Mouse (Mus musculus) limb, embryonic 11.5 days (tissue): ENCODE results near the gene Lrrc66. TPM values are rescaled to one million over a fixed set of nuclear protein-coding genes. Genes with fewer than 3 reads are reported as not detected.

ENCODE experiments used
- ATAC-seq: fragments of 200-750 bp; cut with Nextera tagmentation; 2 replicates; pipeline ENCODE4 v1.8.0; 2017; ENCODE audit warnings: low read depth; ENCODE audit not compliant: insufficient number of reproducible peaks, low FRiP score, low TSS enrichment
- DNase-seq: peaks from one replicate; pipeline ENCODE4 v3.0.0-alpha.2; 2015; ENCODE audit warnings: low spot score
- H3K27ac ChIP-seq: fragments of 300-500 bp; sonication (generic); replicated peaks from 2 replicates; pipeline ENCODE4 v1.5.1; 2014; ENCODE audit warnings: low read depth, mild to moderate bottlenecking, low read length
- H3K27me3 ChIP-seq: fragments of 300-500 bp; sonication (generic); 2 replicates; pipeline ENCODE4 v1.6.1; 2014; ENCODE audit warnings: mild to moderate bottlenecking, low read length, mixed read lengths; ENCODE audit not compliant: control insufficient read depth, insufficient read depth
- H3K36me3 ChIP-seq: fragments of 300-500 bp; sonication (generic); 2 replicates; pipeline ENCODE4 v1.6.1; 2014; ENCODE audit warnings: mild to moderate bottlenecking, low read length, moderate library complexity, mixed read lengths; ENCODE audit not compliant: control insufficient read depth, insufficient read depth
- H3K4me1 ChIP-seq: fragments of 300-500 bp; sonication (generic); 2 replicates; pipeline ENCODE4 v1.6.1; 2014; ENCODE audit warnings: low read length, mixed read lengths; ENCODE audit not compliant: control insufficient read depth, insufficient read depth
- H3K4me2 ChIP-seq: fragments of 300-500 bp; sonication (generic); 2 replicates; pipeline ENCODE4 v1.6.1; 2014; ENCODE audit warnings: low read depth, mild to moderate bottlenecking, moderate library complexity; ENCODE audit not compliant: severe bottlenecking
- H3K4me3 ChIP-seq: fragments of 300-500 bp; sonication (generic); 2 replicates; pipeline ENCODE4 v1.5.1; 2014; ENCODE audit warnings: low read depth, low read length
- H3K9ac ChIP-seq: fragments of 300-500 bp; sonication (generic); 2 replicates; pipeline ENCODE4 v1.6.1; 2014; ENCODE audit warnings: mild to moderate bottlenecking, low read length
- H3K9me3 ChIP-seq: fragments of 300-500 bp; sonication (generic); 2 replicates; pipeline ENCODE4 v1.6.1; 2016; ENCODE audit warnings: low read length; ENCODE audit not compliant: control insufficient read depth
- WGBS: fragments of 180-500 bp; shearing (Covaris S2); extraction: QIAGEN DNeasy Blood & Tissue Kit; methylation state at CpG from one replicate; pipeline ENCODE4 v1.1.7; 2014; 5-methylcytosine and 5-hydroxymethylcytosine counted together
- polyA plus RNA-seq: library from polyadenylated mRNA; unstranded; fragments of >200 nt; fragmentation: Nextera tagmentation; extraction: Ambion mirVana; gene quantifications from 2 replicates; pipeline ENCODE4 v1.2.1, GENCODE M21; 2014

Lrrc66 gene
- polyA plus RNA-seq, 1 experiment from 2014 or later: not detected

DNA sequence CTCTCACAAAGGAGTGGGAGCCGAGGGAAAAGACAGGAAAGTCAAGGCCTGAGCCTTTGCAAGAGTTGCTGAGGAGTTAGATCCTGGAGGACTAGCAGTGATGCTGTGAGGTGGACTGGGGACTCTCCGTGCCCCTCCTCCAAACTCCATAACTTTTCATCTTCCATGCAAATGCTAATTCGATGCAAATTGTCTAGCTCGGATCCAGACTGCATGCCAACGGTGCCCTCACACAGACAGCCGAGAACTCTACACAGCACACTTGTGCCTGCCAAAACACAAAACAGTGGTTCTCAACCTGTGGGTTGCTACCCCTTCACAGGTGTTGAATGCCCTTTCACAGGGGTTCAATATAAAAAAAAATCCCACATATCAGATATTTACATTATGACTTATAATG lies 27.8 kb downstream of the Lrrc66 start:
- H3K9ac ChIP-seq: no peak overlapping the region
- no peaks in the 10 kb centered on the region for H3K36me3 ChIP-seq
- H3K4me3 ChIP-seq: no peak overlapping the region
- no peaks in the 10 kb centered on the region for H3K9me3 ChIP-seq
- 90% methylated on average over 6 of the region's 6 CpGs for WGBS
- ATAC-seq (no peak), DNase-seq (no peak)
- no peak overlapping the region for H3K27ac ChIP-seq
- H3K4me2 ChIP-seq: no peak overlapping the region
- no peaks in the 10 kb centered on the region for H3K4me1 ChIP-seq
- H3K27me3 ChIP-seq: no peaks in the 10 kb centered on the region

DNA sequence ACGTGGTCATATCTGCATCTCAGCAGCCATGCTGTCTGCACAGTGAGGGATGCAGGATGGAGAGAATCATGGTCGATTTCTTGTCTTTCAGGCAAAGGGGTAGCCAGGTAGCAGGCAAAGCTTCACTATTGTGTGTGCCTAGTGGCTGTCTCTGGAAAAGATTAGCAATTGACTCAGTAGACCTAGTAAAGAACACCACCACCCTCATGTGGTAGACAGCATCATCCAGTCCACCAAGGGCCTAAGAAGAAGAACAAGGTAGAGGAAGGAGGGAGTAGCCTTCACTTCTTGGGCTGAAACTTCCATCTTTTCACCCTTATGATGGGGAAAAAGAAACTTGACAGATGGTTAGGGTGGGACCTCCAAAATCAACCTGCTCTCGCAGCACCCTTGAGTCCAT lies 29.5 kb downstream of the Lrrc66 start:
- H3K9ac ChIP-seq: no peak overlapping the region
- ATAC-seq: no peak
- no peaks in the 10 kb centered on the region for H3K36me3 ChIP-seq
- H3K27me3 ChIP-seq: no peaks in the 10 kb centered on the region
- H3K4me2 ChIP-seq: no peak overlapping the region
- no peak for DNase-seq
- no peaks in the 10 kb centered on the region for H3K4me1 ChIP-seq
- H3K9me3 ChIP-seq: no peaks in the 10 kb centered on the region
- no peak overlapping the region for H3K27ac ChIP-seq
- WGBS: 84% methylated on average over 3 of the region's 3 CpGs
- H3K4me3 ChIP-seq: no peak overlapping the region

DNA sequence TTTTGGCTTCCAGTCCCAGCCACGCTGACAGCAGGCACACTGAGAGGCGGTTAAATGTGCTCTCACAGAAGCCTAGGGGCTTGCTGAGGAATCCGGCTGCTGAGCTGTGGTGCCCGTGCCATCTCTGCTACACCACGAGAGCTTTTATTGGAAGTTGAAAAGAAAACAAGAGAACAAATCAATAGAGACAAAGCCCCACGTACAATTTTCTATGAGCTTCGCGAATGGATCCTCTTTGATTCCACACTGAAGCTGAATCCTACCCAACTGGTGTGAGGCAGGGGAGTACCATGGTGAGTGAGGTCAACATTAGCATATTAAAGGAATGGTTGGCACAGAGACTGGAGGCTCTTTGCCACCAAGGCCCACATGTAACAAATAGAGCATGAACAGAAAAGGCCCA lies 31.0 kb downstream of the Lrrc66 start:
- ATAC-seq (no peak), DNase-seq (no peak)
- no peaks in the 10 kb centered on the region for H3K4me1 ChIP-seq
- no peak overlapping the region for H3K4me2 ChIP-seq
- H3K27ac ChIP-seq: no peak overlapping the region
- no peaks in the 10 kb centered on the region for H3K27me3 ChIP-seq
- WGBS: 79% methylated on average over 8 of the region's 8 CpGs
- no peaks in the 10 kb centered on the region for H3K36me3 ChIP-seq
- no peaks in the 10 kb centered on the region for H3K9me3 ChIP-seq
- H3K4me3 ChIP-seq: no peak overlapping the region
- H3K9ac ChIP-seq: no peak overlapping the region

DNA sequence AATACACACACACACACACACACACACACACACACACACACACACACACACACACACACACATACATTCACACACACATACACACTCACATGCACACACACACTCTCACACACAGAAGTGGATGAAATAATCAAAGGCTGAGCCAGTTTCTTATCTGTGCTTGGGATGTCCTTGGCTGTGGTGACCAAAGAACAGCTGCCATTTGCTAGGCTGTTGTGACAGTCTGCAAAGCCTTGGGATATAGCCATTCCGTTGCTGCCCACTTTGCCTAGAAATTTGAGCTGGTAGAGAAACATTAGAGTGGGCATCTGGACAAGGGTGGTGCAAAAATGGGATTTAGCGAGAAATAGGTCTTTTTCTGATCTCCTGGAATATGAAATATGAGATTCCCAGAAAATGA lies 32.3 kb downstream of the Lrrc66 start:
- H3K4me2 ChIP-seq: no peak overlapping the region
- no peak for DNase-seq
- no peaks in the 10 kb centered on the region for H3K36me3 ChIP-seq
- no peaks in the 10 kb centered on the region for H3K9me3 ChIP-seq
- no peak overlapping the region for H3K4me3 ChIP-seq
- 76% methylated on average over 2 of the region's 2 CpGs for WGBS
- no peak overlapping the region for H3K27ac ChIP-seq
- no peaks in the 10 kb centered on the region for H3K27me3 ChIP-seq
- no peak overlapping the region for H3K9ac ChIP-seq
- H3K4me1 ChIP-seq: no peaks in the 10 kb centered on the region
- no peak for ATAC-seq

DNA sequence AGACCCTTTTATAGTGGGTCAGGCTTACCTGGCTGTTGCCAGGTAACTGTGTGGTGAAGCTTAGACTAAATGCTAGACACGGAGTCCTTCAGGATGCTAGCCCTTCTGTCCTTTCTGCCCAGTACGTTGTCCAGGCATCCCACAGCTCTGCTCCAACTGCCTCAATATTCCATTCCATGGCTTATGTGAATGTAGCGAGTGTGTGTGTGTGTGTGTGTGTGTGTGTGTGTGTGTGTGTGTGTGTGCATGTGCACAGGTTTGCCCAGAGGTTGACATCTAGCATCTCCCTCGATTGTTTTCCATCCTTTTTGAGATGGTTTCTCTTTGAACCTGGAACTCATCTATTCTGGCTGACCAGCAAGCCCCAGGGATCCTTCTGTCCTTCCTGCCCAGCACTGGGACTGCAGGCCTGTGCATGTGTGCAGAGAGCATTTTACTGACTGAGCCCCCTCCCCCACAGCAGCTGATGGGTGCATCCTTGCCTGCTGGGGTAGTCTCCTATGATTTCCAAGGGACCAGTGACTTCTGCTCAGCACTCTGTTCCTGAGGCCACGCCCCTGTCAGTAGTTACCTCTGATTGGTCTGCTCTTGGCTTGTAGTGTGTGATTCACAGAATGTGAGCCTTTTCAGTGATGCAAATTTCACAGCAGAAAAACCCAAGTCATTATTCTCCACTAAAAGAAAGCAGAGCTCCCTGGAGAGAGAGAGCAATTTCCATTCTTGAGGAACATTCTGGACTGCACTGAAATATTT lies 33.2 kb downstream of the Lrrc66 start:
- DNase-seq (no peak), ATAC-seq (no peak)
- no peaks in the 10 kb centered on the region for H3K4me1 ChIP-seq
- no peak overlapping the region for H3K4me2 ChIP-seq
- no peak overlapping the region for H3K9ac ChIP-seq
- H3K27ac ChIP-seq: no peak overlapping the region
- no peaks in the 10 kb centered on the region for H3K27me3 ChIP-seq
- WGBS: 71% methylated on average over 5 of the region's 5 CpGs
- H3K36me3 ChIP-seq: no peaks in the 10 kb centered on the region
- no peak overlapping the region for H3K4me3 ChIP-seq
- no peaks in the 10 kb centered on the region for H3K9me3 ChIP-seq

DNA sequence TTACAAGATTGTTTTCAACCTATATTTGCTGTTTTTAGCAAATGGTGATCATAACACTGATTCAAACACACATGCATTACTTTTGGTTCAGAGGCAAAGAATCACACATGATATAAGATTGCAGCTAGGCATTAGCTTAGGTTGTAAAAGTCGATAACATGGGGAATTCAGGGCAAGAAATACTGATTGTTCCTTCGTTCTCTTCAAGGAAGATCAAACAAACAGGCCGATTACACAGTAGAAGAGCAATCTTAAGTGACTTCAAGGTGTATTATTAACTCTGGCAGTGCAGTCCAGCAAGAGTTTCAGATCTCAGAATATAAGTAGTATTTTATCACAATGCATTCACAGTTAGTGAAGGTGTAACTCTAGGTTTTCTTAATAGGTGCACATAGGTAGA lies 45.2 kb downstream of the Lrrc66 start:
- WGBS: 73% methylated on average over 3 of the region's 3 CpGs
- no peaks in the 10 kb centered on the region for H3K27me3 ChIP-seq
- DNase-seq (no peak), ATAC-seq (no peak)
- no peak overlapping the region for H3K4me3 ChIP-seq
- no peaks in the 10 kb centered on the region for H3K36me3 ChIP-seq
- no peak overlapping the region for H3K27ac ChIP-seq
- no peaks in the 10 kb centered on the region for H3K4me1 ChIP-seq
- no peaks in the 10 kb centered on the region for H3K9me3 ChIP-seq
- H3K4me2 ChIP-seq: no peak overlapping the region
- no peak overlapping the region for H3K9ac ChIP-seq

DNA sequence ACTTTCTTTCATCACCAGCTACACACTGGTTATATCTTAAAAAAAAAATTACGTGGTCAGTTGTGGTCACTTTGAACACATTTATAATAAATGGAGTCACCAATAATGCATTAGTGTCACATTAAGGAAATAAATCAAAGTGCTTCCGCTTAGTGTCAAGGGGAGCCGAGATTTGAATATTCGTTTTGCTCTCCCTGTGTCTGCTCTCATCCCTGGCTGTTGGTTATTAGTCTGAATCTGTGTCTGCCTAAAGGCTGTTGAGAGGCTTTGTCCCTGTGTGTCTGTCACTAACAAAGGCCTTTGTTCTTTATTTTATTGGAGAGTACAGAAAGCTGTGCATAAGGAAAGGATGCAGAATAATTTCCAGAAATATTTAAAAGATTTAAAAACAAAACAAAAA lies 45.7 kb downstream of the Lrrc66 start:
- no peak for ATAC-seq
- 70% methylated on average over 4 of the region's 4 CpGs for WGBS

DNA sequence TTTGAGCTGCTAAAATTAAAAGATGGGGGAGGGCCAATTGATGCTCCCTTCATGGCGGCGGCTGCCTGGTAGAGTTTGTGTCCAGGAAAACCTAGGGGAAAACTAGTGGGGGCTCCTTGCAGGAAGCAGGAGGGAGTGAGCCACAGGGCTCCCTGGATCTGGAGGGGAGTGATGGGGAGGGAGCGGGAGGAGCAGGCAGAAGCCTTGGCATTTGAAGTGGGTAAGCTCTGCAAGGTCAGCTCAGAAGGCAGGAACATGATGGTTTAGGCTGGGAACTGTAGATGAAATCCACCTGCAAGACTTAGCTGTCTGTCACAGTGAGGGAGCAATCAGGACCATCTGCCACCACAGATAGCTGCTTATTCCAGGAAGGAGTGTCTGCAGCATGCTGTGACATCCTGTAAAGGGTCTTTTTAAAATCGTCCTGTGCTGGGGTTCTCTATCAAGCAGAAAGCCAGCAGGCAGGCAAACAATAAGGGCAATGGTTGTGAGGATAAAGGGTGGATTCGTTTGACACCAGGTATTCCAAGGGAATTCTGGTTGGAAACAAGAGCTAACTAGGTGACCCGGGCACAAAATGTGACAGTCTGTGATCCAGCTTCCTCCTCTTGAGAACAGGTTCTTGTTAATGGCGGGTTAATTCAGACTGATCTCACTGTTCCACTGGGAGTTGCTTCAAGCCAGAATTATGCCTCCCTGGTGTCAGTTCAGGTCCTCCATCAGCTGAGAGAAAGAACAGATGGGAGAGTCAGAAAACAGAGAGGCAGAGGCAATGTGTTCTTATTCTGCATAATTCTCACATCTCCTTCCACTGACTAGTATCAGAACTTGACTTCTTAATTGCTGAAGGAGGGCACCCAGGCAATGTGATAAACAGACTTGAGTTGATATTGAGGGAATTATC lies 46.9 kb downstream of the Lrrc66 start:
- no peak for ATAC-seq
- no peak for DNase-seq
- Histone ChIP-seq H3K27me3 (no peaks in the 10 kb centered on the region), H3K4me2 (no peak overlapping the region), H3K9me3 (no peaks in the 10 kb centered on the region), H3K4me3 (no peak overlapping the region), H3K9ac (no peak overlapping the region), H3K4me1 (no peaks in the 10 kb centered on the region), H3K36me3 (no peaks in the 10 kb centered on the region), H3K27ac (no peak overlapping the region)
- 46% methylated on average over 7 of the region's 7 CpGs for WGBS

More for the DNA sequence above, 45.7 kb downstream of the Lrrc66 start:
- Histone ChIP-seq H3K36me3 (no peaks in the 10 kb centered on the region), H3K4me2 (no peak overlapping the region), H3K9me3 (no peaks in the 10 kb centered on the region), H3K4me1 (no peaks in the 10 kb centered on the region), H3K27me3 (no peaks in the 10 kb centered on the region), H3K27ac (no peak overlapping the region), H3K4me3 (no peak overlapping the region), H3K9ac (no peak overlapping the region)
- no peak for DNase-seq
